Mouse (Mus musculus) neutrophil, adult 5-6 weeks (primary cell): ENCODE data around the gene Nadk. TPM values are rescaled to one million over a fixed set of nuclear protein-coding genes. Genes with fewer than 3 reads are reported as not detected.

Experiments used
- ATAC-seq: fragments of 151-379, 151-347 bp; 2 replicates; pipeline ENCODE4 v1.8.0; 2017; ENCODE audit warnings: mild to moderate bottlenecking, moderate TSS enrichment; ENCODE audit not compliant: insufficient number of reproducible peaks, poor library complexity, low FRiP score, severe bottlenecking; ENCODE audit errors: extremely low read depth
- total RNA-seq: library from RNA; stranded (forward); fragments of 200-1000 nt; gene quantifications from 2 replicates; pipeline ENCODE4 v1.2.3, GENCODE M21; 2017

Gene Nadk
- 281 and 295 TPM in 2 replicates for total RNA-seq

DNA sequence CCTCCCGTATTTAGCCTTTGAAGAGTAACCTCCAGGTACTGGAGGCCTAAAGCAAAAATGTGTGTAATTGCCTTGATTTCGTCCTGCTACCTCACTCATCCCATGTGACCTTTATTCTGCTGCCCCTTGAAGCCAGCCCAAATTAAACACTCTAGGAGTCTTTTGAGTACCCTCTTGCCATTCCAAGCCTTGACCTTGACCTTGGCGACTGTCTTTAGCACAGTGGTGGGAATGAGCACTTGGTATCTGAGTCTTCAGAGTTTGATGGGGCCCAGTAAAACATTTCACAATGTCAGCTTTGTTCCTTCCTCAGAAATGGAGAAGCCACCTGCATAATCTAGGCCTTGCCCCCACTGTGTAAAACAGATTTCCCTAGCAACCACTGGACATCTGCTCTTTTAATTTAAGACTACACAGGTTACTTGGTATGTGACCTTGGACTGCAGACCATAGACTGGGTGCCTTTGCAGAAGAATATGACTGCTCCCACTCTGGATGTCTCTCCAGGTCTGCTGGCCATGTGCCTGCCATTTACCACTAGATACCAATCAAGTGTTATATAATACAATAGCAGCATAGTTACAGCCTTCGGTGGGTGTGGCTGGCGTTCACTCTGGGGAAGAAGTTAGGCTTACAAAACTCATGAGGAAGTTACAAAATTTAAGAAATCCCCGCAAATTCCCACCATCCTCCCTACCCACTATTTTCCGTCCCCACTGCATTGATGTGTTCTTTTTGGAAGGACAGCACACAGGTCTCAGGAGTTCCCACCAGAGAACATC is at the start of gene Nadk:
Gene Nadk, plus strand, starts transcription at position 718 of the 782 bp plus-strand sequence.
- peak; percentile 8; the same call in 1 of the 2 replicates for ATAC-seq

DNA sequence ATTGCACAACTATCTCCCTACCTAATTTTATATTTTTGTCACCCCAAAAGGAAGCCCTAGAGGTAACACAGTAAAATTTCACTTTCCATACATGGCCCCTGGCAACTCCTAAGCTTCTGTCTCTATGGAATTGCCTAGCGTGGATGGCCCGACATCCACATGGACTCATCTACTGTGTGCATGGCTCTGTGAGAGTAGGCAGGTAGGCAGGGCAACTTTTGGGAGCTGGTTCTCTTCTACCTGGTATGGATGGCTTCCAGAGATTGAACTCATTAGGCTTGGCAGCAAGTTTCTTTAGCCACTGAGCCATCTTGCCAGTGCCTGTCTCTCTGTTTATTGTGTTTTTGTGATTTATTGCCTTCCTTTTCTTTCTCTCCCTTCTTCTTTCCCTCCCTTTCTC is 47.4 kb upstream of the Nadk start:
- no peak for ATAC-seq

DNA sequence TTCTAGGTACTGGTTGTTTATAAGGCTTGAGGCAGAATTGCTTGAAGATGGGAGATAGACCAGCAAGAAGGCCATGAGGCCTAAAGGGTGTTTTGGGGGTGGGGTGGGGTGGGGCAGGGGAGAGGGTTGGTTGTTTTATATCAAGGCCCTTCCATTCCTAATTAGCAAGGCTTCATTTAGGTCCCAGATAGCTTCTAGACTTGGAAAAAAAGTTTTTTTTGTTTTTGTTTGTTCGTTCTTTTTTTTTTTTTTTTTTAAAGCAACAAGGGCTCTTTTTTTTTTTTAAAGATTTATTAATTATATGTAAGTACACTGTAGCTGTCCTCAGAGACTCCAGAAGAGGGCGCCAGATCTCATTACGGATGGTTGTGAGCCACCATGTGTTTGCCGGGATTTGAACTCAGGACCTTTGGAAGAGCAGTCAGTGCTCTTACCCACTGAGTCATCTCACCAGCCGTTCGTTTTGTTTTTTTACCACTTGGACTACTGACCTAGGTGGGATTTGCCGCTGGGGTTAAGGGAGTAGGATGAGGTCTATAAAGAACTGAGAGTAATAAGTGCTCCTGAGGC is 44.1 kb upstream of the Nadk start:
- no peak for ATAC-seq

DNA sequence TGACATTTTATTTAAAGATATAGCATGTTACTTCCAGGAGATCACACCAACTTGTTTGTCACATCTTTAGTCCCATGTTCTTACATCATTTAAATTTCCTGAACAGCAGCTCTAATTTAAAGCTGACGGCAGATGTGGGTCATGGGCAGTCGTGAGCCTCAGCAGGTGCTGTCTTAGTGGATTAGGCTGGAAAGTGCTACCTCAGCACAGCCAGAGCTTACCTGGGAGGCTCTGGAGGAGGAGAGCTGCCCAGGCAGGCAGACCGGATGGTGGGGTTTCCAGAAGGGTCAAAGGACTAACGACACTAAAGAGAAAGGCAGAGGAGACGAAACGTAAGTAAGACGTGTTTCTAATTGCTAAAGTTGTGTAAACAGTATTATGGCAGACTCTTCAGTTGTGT is 39.9 kb upstream of the Nadk start:
- ATAC-seq, result no peak

DNA sequence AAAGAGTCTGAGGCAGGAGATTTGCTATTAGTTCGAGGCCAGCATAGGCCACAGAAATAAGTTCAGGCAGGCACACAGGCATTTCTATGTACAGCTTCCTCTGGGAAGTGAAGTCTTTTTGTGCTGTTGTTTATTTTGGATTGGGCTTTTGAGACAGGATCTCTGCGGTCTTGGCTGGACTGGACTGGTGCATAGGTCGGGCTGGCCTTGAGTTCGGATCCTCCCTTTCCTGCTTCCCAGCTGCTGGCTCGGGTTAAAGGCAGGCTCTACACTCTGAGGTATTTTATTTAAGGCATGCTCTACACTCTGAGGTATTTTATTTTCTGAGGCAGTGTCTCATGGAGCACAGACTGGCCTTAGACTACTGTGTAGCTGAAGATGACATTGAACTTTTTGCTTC is 36.4 kb upstream of the Nadk start:
- no peak for ATAC-seq

DNA sequence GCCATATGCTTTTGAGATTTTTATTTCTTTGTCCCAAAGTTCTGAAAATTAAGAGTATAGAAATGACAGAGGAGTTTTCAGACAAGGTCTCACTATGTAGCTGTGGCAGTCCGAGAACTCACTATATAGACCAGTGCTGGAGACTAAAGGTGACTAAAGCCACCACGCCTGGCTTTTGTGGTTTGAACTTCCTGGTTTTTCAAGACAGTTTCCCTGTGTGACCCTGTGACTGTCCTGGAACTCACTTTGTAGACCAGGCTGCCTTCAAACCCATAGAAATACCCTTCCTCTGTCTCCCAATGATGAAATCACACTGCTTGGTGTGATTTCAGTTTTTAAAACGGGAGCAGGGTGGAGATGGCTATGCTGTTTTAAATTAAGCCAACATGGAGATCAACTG is 32.9 kb upstream of the Nadk start:
- 0 out of 2 replicates have a peak, but pooled peaks have one; percentile 16 for ATAC-seq

DNA sequence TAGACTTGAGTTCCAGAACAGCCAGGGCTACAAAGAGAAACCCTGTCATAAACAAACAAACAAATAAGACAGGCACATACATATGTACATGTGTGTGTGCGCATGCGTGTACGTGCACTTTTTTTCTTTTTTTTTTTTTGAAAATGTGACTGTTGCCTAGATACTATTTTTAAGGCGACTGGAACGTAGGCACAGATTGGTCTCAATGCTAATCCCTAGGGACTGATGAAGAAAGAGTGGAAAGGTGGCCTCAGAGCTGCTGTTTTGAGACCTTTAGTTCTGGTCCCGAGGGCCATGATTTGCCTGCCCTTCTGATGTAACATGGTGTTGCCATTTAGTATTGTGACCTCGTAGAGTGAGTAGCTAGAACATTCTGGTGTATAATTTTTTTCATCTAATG is 12.2 kb upstream of the Nadk start:
- no peak for ATAC-seq

DNA sequence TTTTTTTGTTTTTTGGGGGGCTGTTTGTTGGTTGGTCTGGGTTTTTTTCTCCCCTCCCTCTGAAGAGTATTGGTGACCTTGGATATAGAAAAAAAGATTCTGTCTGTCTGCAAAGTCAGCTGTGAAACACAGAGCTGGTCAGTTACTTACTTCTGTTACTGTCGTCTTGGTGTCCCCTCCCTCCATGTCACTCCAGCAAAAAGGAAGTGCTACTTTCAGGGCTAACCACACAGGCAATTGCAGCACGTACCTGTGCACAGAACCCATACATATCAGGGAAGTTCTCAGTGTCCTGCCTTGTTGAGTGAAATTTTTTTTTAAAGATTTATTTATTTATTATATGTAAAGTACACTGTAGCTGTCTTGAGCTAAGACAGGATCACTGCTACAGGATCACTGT is 11.7 kb upstream of the Nadk start:
- ATAC-seq, result peak; percentile 82; the same call in 1 of the 2 replicates

DNA sequence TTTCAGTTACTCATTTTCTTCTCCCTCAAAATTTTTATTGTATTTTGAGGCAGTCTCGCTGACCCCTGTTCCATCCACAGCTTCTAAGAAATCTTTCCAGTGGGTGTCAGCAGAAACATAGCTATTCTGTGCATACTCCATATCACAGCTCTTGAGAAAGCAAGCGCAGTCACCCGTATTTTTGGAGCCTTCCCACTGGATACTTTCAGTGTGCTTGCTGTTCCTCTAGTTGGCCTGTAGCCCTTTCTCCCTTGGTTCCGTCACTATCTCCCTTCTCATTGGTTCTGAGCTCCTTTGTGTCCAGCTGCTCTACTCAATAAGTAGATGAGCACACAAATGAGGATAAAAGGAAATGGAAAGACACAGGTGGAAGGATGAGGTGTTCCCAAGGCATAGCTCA is 11.1 kb upstream of the Nadk start:
- ATAC-seq, result no peak

DNA sequence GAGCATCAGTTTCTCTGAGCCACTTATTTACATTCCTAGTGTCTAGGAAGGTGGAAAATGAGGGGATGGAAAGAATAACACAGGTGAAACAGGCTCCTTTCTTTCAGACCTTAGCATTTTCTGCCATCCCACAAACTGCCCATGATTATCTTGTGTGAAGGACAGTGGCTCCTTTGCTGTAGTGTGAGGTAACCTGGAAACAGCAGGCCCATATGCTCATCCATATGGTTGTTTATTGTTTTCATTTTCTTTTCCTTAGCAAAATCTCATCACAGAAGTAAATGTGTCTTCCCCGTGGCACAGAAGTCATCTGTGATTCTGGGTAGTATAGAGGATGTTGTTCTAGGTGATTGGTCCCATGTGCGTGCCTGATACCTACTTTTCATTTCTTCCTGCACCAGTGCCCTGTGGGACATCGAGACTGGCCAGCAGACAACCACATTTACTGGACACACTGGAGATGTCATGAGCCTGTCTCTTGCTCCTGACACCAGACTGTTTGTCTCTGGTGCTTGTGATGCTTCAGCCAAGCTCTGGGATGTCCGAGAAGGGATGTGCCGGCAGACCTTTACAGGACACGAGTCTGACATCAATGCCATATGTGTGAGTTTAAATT is 9.2 kb upstream of the Nadk start:
- no peak for ATAC-seq

DNA sequence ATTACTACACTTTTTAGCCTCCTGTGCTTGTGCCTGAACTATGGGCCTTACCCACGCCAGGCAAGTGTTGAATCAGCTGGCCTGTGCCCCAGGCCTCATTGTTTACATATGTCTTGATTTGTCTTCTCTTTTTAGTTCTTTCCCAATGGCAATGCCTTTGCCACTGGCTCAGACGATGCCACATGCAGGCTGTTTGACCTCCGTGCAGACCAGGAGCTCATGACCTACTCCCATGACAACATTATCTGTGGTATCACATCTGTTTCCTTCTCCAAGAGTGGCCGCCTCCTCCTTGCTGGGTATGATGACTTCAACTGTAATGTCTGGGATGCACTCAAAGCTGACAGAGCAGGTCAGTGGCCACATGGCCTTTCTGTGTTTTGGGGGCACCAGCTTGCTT is 7.3 kb upstream of the Nadk start:
- ATAC-seq, result no peak

DNA sequence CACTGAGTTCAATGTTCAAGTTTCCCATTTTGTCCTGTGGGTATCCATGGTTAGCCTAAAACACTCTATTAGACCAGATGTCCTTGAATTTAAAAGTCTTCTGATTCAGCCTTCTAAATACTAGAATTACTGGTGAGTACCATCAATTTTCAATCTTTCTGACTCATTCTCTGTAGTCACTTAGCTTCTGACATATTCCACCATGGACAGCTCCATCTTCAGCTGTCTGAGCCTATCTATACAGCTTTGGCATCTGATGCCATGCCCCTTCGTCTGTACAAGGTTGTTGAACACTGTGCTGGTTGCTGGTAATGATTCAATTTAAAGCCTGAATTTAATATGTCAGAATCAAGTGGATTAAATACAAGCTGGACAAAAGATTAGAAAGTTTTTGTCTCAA is 6.7 kb upstream of the Nadk start:
- ATAC-seq, result no peak

DNA sequence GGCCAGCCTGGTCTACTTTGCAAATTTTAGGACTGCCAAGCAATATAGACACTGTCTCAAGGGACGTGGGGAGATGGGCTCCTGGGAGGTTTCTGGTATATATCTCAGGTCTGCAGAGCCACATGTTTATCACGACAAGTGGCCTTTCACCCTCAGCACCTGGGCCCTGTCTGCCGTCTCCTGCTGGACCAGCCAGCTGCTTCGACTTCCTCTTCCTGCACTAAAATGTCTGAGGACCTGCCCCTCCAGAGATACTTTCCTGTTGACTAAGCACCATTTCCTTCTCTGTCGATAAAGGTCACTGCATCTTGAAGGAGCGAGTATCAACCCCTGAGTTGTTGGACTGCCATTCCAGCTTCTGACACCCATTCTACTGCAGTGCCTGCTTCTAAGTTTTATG is 2.7 kb upstream of the Nadk start:
- no peak; the same call in 1 of the 2 replicates for ATAC-seq

DNA sequence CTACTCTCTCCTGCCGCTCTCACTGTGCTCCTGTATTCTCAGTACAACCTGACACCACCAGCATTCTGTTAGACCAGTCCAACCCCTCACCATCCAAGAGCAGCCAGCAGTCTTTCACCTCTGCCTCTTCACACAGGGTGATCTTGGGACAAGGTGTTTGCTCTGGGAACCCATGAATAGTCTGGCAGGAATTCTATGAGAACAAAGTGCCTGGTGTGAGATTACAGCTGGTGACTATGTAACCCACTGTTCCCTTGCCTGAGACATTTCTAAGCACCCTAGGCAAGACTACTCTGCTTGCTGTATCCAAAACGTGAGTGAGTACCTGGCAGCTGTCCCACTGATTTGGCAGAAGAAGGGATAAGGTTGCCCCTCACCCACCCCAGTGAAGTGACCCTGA is 1.2 kb upstream of the Nadk start:
- no peak for ATAC-seq

DNA sequence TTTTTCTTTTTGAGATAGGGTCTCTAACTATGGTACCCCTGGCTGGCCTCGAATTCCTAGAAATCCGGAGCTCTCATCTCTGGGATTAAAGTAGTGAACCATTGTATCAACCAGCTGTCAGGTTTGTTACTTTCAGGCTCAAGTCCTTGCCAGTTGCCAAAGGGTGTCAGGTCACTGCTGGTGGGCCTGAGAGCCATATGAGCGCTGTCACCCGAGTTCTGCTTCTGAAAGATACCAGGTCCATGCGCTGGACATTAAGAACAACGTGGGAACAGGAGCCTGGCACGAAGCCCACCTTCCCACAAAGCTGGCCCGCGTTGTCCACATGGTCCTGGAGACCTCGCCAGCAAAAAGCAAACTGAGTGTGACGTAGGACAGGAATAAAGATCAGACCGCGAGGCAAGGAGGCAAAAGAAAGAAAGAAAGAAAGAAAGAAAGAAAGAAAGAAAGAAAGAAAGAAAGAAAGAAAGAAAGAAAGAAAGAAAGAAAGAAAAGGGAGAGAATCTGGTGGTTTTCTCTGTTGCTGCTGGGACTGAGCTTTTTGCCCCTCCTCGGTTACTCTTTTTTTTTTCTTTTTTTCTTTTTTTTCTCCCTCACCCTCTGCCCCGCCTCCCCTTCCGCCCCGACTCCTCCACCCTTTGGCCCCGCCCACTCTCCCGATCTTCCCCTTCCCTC is 684 bp downstream of the Nadk start:
- no peak for ATAC-seq

DNA sequence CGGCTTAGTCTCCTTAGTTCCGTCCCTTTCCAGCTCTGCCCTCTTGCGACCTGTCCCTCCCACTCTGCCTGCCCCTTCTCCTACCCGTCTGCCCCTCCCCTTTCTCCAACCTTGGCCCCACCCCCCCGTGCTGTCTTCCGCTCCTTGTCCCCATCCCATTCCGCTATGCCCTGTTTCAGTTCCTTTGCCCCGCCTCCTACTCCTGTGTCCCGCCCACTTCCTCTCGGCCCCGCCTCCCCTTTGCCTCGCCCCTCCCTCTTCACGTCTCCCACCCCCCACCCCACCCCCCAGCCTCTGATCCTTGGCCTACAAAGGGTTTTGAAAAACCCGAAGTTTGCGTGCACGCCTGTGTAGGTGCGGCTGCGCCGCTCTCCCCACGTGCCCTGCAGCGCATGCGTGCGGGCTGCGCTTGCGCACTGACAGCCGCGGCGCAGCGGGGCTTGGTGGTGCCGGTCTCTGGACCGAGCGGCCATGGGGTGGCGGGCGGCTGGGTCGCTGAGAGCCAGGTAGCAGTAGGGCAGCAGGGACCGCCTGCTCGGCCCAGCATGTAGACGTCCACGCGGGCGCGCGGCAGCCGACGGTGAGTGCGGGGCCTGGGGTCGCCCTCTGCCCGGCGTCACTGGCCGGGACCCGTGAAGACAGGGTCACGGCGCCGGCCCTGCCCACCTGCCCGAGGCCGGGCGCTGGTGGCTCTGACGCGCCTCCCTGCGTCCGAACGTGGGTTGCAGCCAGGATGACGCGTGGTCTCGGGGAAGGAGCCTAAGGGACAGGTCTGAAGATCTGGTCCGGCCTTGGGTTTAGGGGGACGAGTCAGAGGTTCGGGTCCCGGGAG is 1.4 kb downstream of the Nadk start:
- ATAC-seq, result peak; percentile 75

DNA sequence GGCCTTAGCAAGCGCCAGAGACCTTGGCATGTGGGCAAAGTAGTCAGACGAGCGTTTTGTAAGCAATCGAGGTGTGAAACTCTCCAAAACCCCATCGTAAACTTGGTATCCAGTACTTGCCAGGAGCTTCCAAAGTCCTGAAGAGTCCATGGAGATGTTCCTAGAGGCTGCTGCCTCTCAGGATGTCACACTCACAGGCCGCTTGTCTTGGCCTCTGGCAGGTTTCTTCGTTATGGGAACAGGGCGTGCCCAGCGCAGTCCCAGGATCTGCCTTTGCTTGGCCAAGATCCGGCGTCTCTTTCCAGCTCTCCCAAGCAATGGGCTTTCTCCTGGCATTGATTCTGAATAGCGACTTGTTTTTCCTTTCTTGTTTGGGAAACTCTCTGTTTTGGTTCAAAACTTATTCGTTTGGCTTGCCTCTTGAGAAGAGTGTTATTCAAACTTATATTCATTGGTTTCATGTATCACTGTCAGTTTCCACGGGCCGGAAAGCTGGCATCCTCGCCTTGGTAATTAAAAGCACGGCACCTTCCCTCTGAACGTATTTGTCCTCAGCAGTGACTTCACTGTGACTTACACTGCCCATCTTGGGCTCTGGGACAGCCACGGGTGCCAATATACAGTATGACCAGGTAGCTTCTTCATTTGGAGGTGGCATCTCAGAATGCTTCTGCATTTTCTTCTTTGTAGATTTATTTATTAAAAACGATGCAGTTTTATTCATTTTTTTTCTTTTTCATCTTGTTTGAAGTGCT is 2.3 kb downstream of the Nadk start:
- ATAC-seq, result no peak

DNA sequence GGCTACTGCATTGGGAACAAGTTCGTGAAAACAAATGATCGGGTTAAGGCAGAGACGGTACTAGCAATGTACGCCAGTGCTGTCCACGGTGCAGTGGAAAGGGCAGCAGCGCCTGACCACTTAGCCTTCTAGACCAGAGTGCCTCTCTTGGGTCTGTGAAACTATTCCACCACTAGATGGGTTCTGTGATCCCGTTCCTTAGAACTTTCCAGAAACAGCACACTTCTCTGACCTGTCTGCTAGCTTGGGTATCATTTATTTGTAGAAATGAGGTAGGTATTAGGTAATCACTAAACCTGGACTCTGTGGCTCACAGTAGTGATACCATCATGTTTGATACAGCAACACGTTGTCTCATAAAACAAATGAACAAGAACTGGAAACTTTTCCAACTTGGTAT is 4.4 kb downstream of the Nadk start:
- ATAC-seq, result no peak
